Mouse (Mus musculus): ENCODE measurements around the gene Rin3. TPM values are rescaled to one million over a fixed set of nuclear protein-coding genes. Genes with fewer than 3 reads are reported as not detected.

Rin3 gene
- total and polyA plus RNA-seq, 3 experiments = 17.5 to 38.9 TPM; not detected in 1

- Histone ChIP-seq H3K9me3 (replicated peaks; ENCODE audit: insufficient read depth, low read length) (no peaks in the 10 kb centered on the region), H3K4me3 (ENCODE audit: control insufficient read depth in 1 of 2, insufficient read depth in 1 of 2, low read depth in 2 of 2, low read length in 2 of 2) (no peak overlapping the region), H3K79me2 (ENCODE audit: control insufficient read depth, insufficient read depth, low read length, poor library complexity) (no peaks in the 10 kb centered on the region), H3K9ac (ENCODE audit: control insufficient read depth, low read depth, low read length, poor library complexity, severe bottlenecking) (no peak overlapping the region), H3K27me3 (ENCODE audit: control insufficient read depth in 1 of 2, insufficient read depth in 2 of 2, low read length in 2 of 2) (no peaks in the 10 kb centered on the region), H3K27ac (ENCODE audit: control insufficient read depth, low read depth, low read length) (no peak overlapping the region), H3K36me3 (ENCODE audit: control insufficient read depth in 1 of 2, insufficient read depth in 2 of 2, low read length in 2 of 2) (peaks cover 0 to 20% of the 10 kb centered on the region in 2 experiments; a peak in 2 of 4 replicates), H3K4me1 (ENCODE audit: control insufficient read depth in 1 of 2, insufficient read depth in 2 of 2, low read length in 2 of 2) (peaks cover 0 to 28% of the 10 kb centered on the region in 2 experiments; a peak in 3 of 4 replicates)
- TF ChIP-seq RCOR1 (IDR thresholded peaks at IDR 0.05; ENCODE audit: low read depth, low read length) = no peak
- no peak for TF ChIP-seq MAFK (IDR thresholded peaks at IDR 0.05; ENCODE audit: borderline replicate concordance, low read depth, low read length)
- TF ChIP-seq NELFE (IDR thresholded peaks at IDR 0.05; ENCODE audit: low read depth, low read length) = no peak
- TF ChIP-seq MAX (IDR thresholded peaks at IDR 0.05; ENCODE audit: low read length) = no peak
- TF ChIP-seq ELF1 (IDR thresholded peaks at IDR 0.05; ENCODE audit: low read depth, low read length) = no peak
- TF ChIP-seq GABPA (IDR thresholded peaks at IDR 0.05; ENCODE audit: low read depth, low read length) = no peak
- TF ChIP-seq MYB (IDR thresholded peaks at IDR 0.05; ENCODE audit: low read depth, low read length) = no peak
- no peak for TF ChIP-seq SIN3A (IDR thresholded peaks at IDR 0.05; ENCODE audit: low read length)
- no peak for TF ChIP-seq POLR2A (IDR thresholded peaks at IDR 0.05; ENCODE audit: control insufficient read depth in 1 of 2, insufficient read depth in 1 of 2, low read depth in 1 of 2, low read length in 2 of 2, poor library complexity in 1 of 2)
- no peak for TF ChIP-seq MAZ (IDR thresholded peaks at IDR 0.05; ENCODE audit: low read depth, low read length)
- no peak for TF ChIP-seq POLR2AphosphoS5 (IDR thresholded peaks at IDR 0.05; ENCODE audit: borderline replicate concordance, low read depth, low read length)
- TF ChIP-seq UBTF (IDR thresholded peaks at IDR 0.05; ENCODE audit: borderline replicate concordance, insufficient read depth, low read depth, low read length) = no peak
- TF ChIP-seq CHD2 (IDR thresholded peaks at IDR 0.05; ENCODE audit: low read length) = no peak
- TF ChIP-seq SMC3 (IDR thresholded peaks at IDR 0.05; ENCODE audit: low read depth, low read length) = no peak
- no peak for DNase-seq (ENCODE audit: low read depth, low spot score)
Observed at GRCm38 (mm10) chr12:102319150-102319549, 36.3 kb downstream of the Rin3 start.

- Histone ChIP-seq H3K36me3 (ENCODE audit: control insufficient read depth in 1 of 2, insufficient read depth in 2 of 2, low read length in 2 of 2) (peaks cover 0 to 20% of the 10 kb centered on the region in 2 experiments; a peak in 2 of 4 replicates), H3K9ac (ENCODE audit: control insufficient read depth, low read depth, low read length, poor library complexity, severe bottlenecking) (no peak overlapping the region), H3K79me2 (ENCODE audit: control insufficient read depth, insufficient read depth, low read length, poor library complexity) (no peaks in the 10 kb centered on the region), H3K27me3 (ENCODE audit: control insufficient read depth in 1 of 2, insufficient read depth in 2 of 2, low read length in 2 of 2) (no peaks in the 10 kb centered on the region), H3K9me3 (replicated peaks; ENCODE audit: insufficient read depth, low read length) (no peaks in the 10 kb centered on the region), H3K4me3 (ENCODE audit: control insufficient read depth in 1 of 2, insufficient read depth in 1 of 2, low read depth in 2 of 2, low read length in 2 of 2) (no peak overlapping the region), H3K4me1 (ENCODE audit: control insufficient read depth in 1 of 2, insufficient read depth in 2 of 2, low read length in 2 of 2) (peaks cover 0 to 28% of the 10 kb centered on the region in 2 experiments; a peak in 3 of 4 replicates), H3K27ac (ENCODE audit: control insufficient read depth, low read depth, low read length) (no peak overlapping the region)
- DNase-seq (ENCODE audit: low read depth, low spot score) = peak; percentile 79
- TF ChIP-seq TBP (IDR thresholded peaks at IDR 0.05; ENCODE audit: low read depth, low read length) (0 out of 2 replicates have a peak, but pooled peaks have one; percentile 19), POLR2AphosphoS2 (IDR thresholded peaks at IDR 0.05; ENCODE audit: low read length) (no peak), RCOR1 (IDR thresholded peaks at IDR 0.05; ENCODE audit: low read depth, low read length) (0 out of 2 replicates have a peak, but pooled peaks have one; percentile 9), GATA1 (IDR thresholded peaks at IDR 0.05; ENCODE audit: low read depth, low read length) (0 out of 2 replicates have a peak, but pooled peaks have one; percentile 2), JUND (IDR thresholded peaks at IDR 0.05; ENCODE audit: low read depth, low read length) (no peak), SIN3A (IDR thresholded peaks at IDR 0.05; ENCODE audit: low read length) (0 out of 2 replicates have a peak, but pooled peaks have one; percentile 27), CHD1 (IDR thresholded peaks at IDR 0.05; ENCODE audit: low read depth, low read length) (no peak), HCFC1 (IDR thresholded peaks at IDR 0.05; ENCODE audit: low read depth, low read length) (0 out of 2 replicates have a peak, but pooled peaks have one; percentile 26), MAZ (IDR thresholded peaks at IDR 0.05; ENCODE audit: low read depth, low read length) (no peak), EP300 (IDR thresholded peaks at IDR 0.05; ENCODE audit: low read depth in 1 of 2, low read length in 2 of 2) (peak; percentile 57 to 58; a peak in 2 of 4 replicates), ZMIZ1 (IDR thresholded peaks at IDR 0.05; ENCODE audit: low read depth, low read length) (no peak), ETS1 (IDR thresholded peaks at IDR 0.05; ENCODE audit: low read depth, low read length) (peak; percentile 56; the same call in 1 of the 2 replicates), MAX (IDR thresholded peaks at IDR 0.05; ENCODE audit: low read length) (peak; percentile 28; the same call in 1 of the 2 replicates), MYC (IDR thresholded peaks at IDR 0.05; ENCODE audit: low read depth, low read length) (0 out of 2 replicates have a peak, but pooled peaks have one; percentile 42), RAD21 (IDR thresholded peaks at IDR 0.05; ENCODE audit: low read depth, low read length) (no peak), MAFK (IDR thresholded peaks at IDR 0.05; ENCODE audit: borderline replicate concordance, low read depth, low read length) (no peak), BHLHE40 (IDR thresholded peaks at IDR 0.05; ENCODE audit: borderline replicate concordance, low read depth, low read length) (no peak)
Observed at GRCm38 (mm10) chr12:102319899-102320298, 37.1 kb downstream of the Rin3 start.

Measured in MEL (cell line).